Mouse (Mus musculus): ENCODE results near the gene Cadm1.

GRCm38 (mm10) chr9:47755119-47755518 is 225.1 kb downstream of the Cadm1 start:
- no peak for TF ChIP-seq CTCF (IDR thresholded peaks at IDR 0.05; ENCODE audit: low read depth)
- TF ChIP-seq EP300 (IDR thresholded peaks at IDR 0.05; ENCODE audit: low read depth) = no peak
